Mouse (Mus musculus) thymus, adult 2 months (tissue): ENCODE measurements around the gene Ublcp1. TPM values are rescaled to one million over a fixed set of nuclear protein-coding genes. Genes with fewer than 3 reads are reported as not detected.

Source experiments
- DNase-seq: peaks from one replicate; pipeline ENCODE4 v3.0.0; 2021
- H3K27ac ChIP-seq: fragments of 200-500 bp; 2 replicates; pipeline ENCODE4 v1.5.1; 2012; ENCODE audit warnings: low read length, control low read depth; ENCODE audit not compliant: control insufficient read depth, insufficient read depth
- H3K27me3 ChIP-seq: fragments of 200-500 bp; 2 replicates; pipeline ENCODE4 v1.6.1; 2012; ENCODE audit warnings: mild to moderate bottlenecking, low read length, moderate library complexity, mixed read lengths; ENCODE audit not compliant: control insufficient read depth, insufficient read depth
- H3K36me3 ChIP-seq: fragments of 200-500 bp; 2 replicates; pipeline ENCODE4 v1.6.1; 2012; ENCODE audit warnings: mild to moderate bottlenecking, low read length, moderate library complexity; ENCODE audit not compliant: control insufficient read depth, insufficient read depth
- H3K4me1 ChIP-seq: fragments of 200-500 bp; replicated peaks from 2 replicates; pipeline ENCODE4 v1.6.1; 2012; ENCODE audit warnings: low read length; ENCODE audit not compliant: control insufficient read depth, insufficient read depth
- H3K4me3 ChIP-seq: fragments of 200-500 bp; 2 replicates; pipeline ENCODE4 v1.5.1; 2012; ENCODE audit warnings: mild to moderate bottlenecking, low read length, control low read depth, moderate library complexity; ENCODE audit not compliant: control insufficient read depth, insufficient read depth
- CTCF ChIP-seq: fragments of 200-500 bp; IDR thresholded peaks from 2 replicates; pipeline ENCODE4 v1.5.1; 2012; ENCODE audit warnings: mild to moderate bottlenecking, control low read depth, low read length, moderate library complexity, borderline replicate concordance; ENCODE audit not compliant: control insufficient read depth, poor library complexity, insufficient read depth; ENCODE audit errors: extremely low read depth
- POLR2A ChIP-seq: fragments of 200-500 bp; IDR thresholded peaks from 2 replicates; pipeline ENCODE4 v1.6.1; 2012; ENCODE audit warnings: mild to moderate bottlenecking, low read length, control low read depth, moderate library complexity; ENCODE audit not compliant: control insufficient read depth, poor library complexity, insufficient read depth; ENCODE audit errors: extremely low read depth
- WGBS: fragments of 180-500 bp; shearing (Covaris S2); methylation state at CpG from one replicate; pipeline ENCODE4 v1.1.7; 2018; 5-methylcytosine and 5-hydroxymethylcytosine counted together
- polyA plus RNA-seq: library from polyadenylated mRNA; depleted of rRNA; stranded (reverse); fragments of >200 nt; gene quantifications from 2 replicates; pipeline ENCODE4 v1.2.3, GENCODE M21; 2012

The Ublcp1 gene
- polyA plus RNA-seq, 1 experiment: 10.7 TPM

- DNase-seq: no peak
- no peaks in the 10 kb centered on the region for H3K4me1 ChIP-seq
- 90% methylated on average over 6 of the region's 6 CpGs for WGBS
- no peak overlapping the region for H3K4me3 ChIP-seq
- no peaks in the 10 kb centered on the region for H3K36me3 ChIP-seq
- no peak for TF ChIP-seq CTCF
- no peak for TF ChIP-seq POLR2A
- no peaks in the 10 kb centered on the region for H3K27me3 ChIP-seq
- H3K27ac ChIP-seq: no peak overlapping the region
These were observed 44.7 kb downstream of the Ublcp1 start for GRCm38 (mm10) chr11:44425626-44426025.

- Histone ChIP-seq H3K4me3 (no peak overlapping the region), H3K36me3 (no peaks in the 10 kb centered on the region), H3K4me1 (no peaks in the 10 kb centered on the region), H3K27me3 (no peaks in the 10 kb centered on the region), H3K27ac (no peak overlapping the region)
- no peak for TF ChIP-seq POLR2A
- no peak for TF ChIP-seq CTCF
- DNase-seq: no peak
- 91% methylated on average over 8 of the region's 8 CpGs for WGBS
These were observed 45.3 kb downstream of the Ublcp1 start for GRCm38 (mm10) chr11:44425006-44425405.

GRCm38 (mm10) chr11:44423955-44424354 lies 46.3 kb downstream of the Ublcp1 start:
- no peak overlapping the region for H3K27ac ChIP-seq
- H3K27me3 ChIP-seq: no peaks in the 10 kb centered on the region
- 82% methylated on average over 5 of the region's 5 CpGs for WGBS
- DNase-seq: no peak
- H3K4me1 ChIP-seq: no peaks in the 10 kb centered on the region
- TF ChIP-seq POLR2A: no peak
- TF ChIP-seq CTCF: no peak
- no peaks in the 10 kb centered on the region for H3K36me3 ChIP-seq
- no peak overlapping the region for H3K4me3 ChIP-seq

- DNase-seq: no peak
- Histone ChIP-seq H3K27me3 (no peaks in the 10 kb centered on the region; the same call in 1 of the 2 replicates), H3K36me3 (no peaks in the 10 kb centered on the region), H3K4me3 (no peak overlapping the region), H3K4me1 (no peaks in the 10 kb centered on the region), H3K27ac (no peak overlapping the region)
- TF ChIP-seq POLR2A (no peak), CTCF (no peak)
- WGBS: 70% methylated on average over 6 of the region's 6 CpGs
These were observed 47.0 kb downstream of the Ublcp1 start for GRCm38 (mm10) chr11:44423261-44423660.

- Histone ChIP-seq H3K27me3 (no peaks in the 10 kb centered on the region; the same call in 1 of the 2 replicates), H3K4me1 (no peaks in the 10 kb centered on the region), H3K36me3 (no peaks in the 10 kb centered on the region), H3K4me3 (no peak overlapping the region), H3K27ac (no peak overlapping the region)
- DNase-seq: no peak
- no peak for TF ChIP-seq CTCF
- no peak for TF ChIP-seq POLR2A
- 80% methylated on average over 10 of the region's 10 CpGs for WGBS
These were observed 47.8 kb downstream of the Ublcp1 start for GRCm38 (mm10) chr11:44422337-44423111.

- H3K27ac ChIP-seq: no peak overlapping the region
- no peaks in the 10 kb centered on the region for H3K36me3 ChIP-seq
- no peak overlapping the region for H3K4me3 ChIP-seq
- TF ChIP-seq POLR2A (no peak), CTCF (no peak)
- WGBS: 52% methylated on average over 1 of the region's 1 CpGs
- no peaks in the 10 kb centered on the region for H3K4me1 ChIP-seq
- no peaks in the 10 kb centered on the region; the same call in 1 of the 2 replicates for H3K27me3 ChIP-seq
- DNase-seq: no peak
These were observed 52.9 kb downstream of the Ublcp1 start for GRCm38 (mm10) chr11:44417403-44417802.
